Mouse (Mus musculus) lung, embryonic 16.5 days (tissue): ENCODE measurements around the gene Pts. TPM values are rescaled to one million over a fixed set of nuclear protein-coding genes. Genes with fewer than 3 reads are reported as not detected.

Experiments
- ATAC-seq: fragments of 200-750 bp; cut with Nextera tagmentation; 2 replicates; pipeline ENCODE4 v1.8.0; 2017; ENCODE audit warnings: low read depth, mild to moderate bottlenecking, moderate library complexity
- H3K27ac ChIP-seq: fragments of 300-500 bp; sonication (generic); 2 replicates; pipeline ENCODE4 v1.5.1; 2014; ENCODE audit warnings: mild to moderate bottlenecking, control low read depth, low read length
- H3K27me3 ChIP-seq: fragments of 300-500 bp; sonication (generic); 2 replicates; pipeline ENCODE4 v1.6.1; 2014; ENCODE audit warnings: low read depth, low read length, mixed read lengths; ENCODE audit not compliant: control insufficient read depth, insufficient read depth
- H3K36me3 ChIP-seq: fragments of 300-500 bp; sonication (generic); 2 replicates; pipeline ENCODE4 v1.6.1; 2014; ENCODE audit warnings: low read length; ENCODE audit not compliant: control insufficient read depth, insufficient read depth
- H3K4me1 ChIP-seq: fragments of 300-500 bp; sonication (generic); replicated peaks from 2 replicates; pipeline ENCODE4 v1.6.1; 2014; ENCODE audit warnings: low read length, mixed read lengths; ENCODE audit not compliant: control insufficient read depth, insufficient read depth
- H3K4me2 ChIP-seq: fragments of 300-500 bp; sonication (generic); 2 replicates; pipeline ENCODE4 v1.6.1; 2014; ENCODE audit warnings: low read depth, low read length, control low read depth
- H3K4me3 ChIP-seq: fragments of 300-500 bp; sonication (generic); 2 replicates; pipeline ENCODE4 v1.5.1; 2014; ENCODE audit warnings: mild to moderate bottlenecking, low read length, control low read depth
- H3K9ac ChIP-seq: fragments of 300-500 bp; sonication (generic); 2 replicates; pipeline ENCODE4 v1.6.1; 2014; ENCODE audit warnings: low read length, control low read depth
- H3K9me3 ChIP-seq: fragments of 300-500 bp; sonication (generic); 2 replicates; pipeline ENCODE4 v1.6.1; 2016; ENCODE audit warnings: low read length; ENCODE audit not compliant: control insufficient read depth
- WGBS: fragments of 180-500 bp; shearing (Covaris S2); extraction: QIAGEN DNeasy Blood & Tissue Kit; methylation state at CpG from one replicate; pipeline ENCODE4 v1.1.7; 2014; 5-methylcytosine and 5-hydroxymethylcytosine counted together
- polyA plus RNA-seq: library from polyadenylated mRNA; unstranded; fragments of >200 nt; fragmentation: Nextera tagmentation; extraction: Ambion mirVana; gene quantifications from 2 replicates; pipeline ENCODE4 v1.2.1, GENCODE M21; 2015

Gene Pts
- polyA plus RNA-seq, 1 experiment from 2014 or later = 74.7 TPM

DNA sequence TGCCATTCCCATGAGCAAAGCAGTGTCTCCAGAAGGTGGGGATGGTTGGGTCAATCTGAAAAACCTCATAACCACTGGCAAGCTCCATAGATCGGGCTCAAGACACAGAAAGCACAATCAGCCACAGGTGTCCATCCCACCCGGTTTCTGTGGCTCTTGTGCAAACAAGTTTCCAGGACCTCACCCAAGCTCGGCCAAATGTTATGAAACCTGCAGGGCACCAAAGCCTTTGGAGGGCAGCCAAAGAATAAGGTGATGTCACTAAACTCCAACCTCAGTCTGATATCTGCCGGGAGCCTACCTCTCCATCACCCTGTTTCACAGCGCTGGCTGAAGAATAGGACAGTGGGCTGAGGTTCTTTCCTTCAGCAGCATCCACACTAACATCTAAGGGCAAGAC is 7.4 kb upstream of the Pts start:
- 56% methylated on average over 5 of the region's 5 CpGs for WGBS
- no peaks in the 10 kb centered on the region for H3K9me3 ChIP-seq
- no peaks in the 10 kb centered on the region for H3K27me3 ChIP-seq
- no peak for ATAC-seq
- H3K4me3 ChIP-seq = no peak overlapping the region
- H3K9ac ChIP-seq = no peak overlapping the region
- H3K4me1 ChIP-seq = no peaks in the 10 kb centered on the region
- H3K27ac ChIP-seq = no peak overlapping the region
- no peak overlapping the region for H3K4me2 ChIP-seq
- no peaks in the 10 kb centered on the region for H3K36me3 ChIP-seq

DNA sequence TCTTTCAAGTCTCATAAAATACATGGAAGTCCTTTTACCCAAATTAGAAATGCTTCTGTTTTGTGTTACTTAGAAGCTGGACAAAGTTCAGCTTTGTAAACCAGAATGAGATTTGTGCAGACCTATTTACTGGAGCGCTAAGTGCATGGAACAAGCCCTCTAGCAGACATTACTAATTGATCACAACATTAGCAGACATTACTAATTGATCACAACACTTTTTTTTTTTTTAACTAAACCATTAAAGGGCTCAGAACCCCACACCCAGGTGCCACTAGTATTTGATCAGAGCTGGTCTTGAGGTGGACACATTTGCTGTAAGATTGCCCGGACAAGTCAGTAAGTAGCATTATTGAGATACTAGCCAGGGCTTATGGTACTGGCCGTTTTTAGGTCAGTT is 5.3 kb upstream of the Pts start:
- 69% methylated on average over 3 of the region's 3 CpGs for WGBS
- Histone ChIP-seq H3K9me3 (no peaks in the 10 kb centered on the region), H3K9ac (no peak overlapping the region), H3K27me3 (no peaks in the 10 kb centered on the region), H3K4me3 (no peak overlapping the region), H3K4me1 (no peaks in the 10 kb centered on the region), H3K27ac (no peak overlapping the region), H3K36me3 (no peaks in the 10 kb centered on the region), H3K4me2 (no peak overlapping the region)
- ATAC-seq = no peak

GRCm38 (mm10) chr9:50533328-50533727 is 4.8 kb upstream of the Pts start:
- H3K27ac ChIP-seq = no peak overlapping the region
- H3K27me3 ChIP-seq = no peaks in the 10 kb centered on the region
- H3K9ac ChIP-seq = no peak overlapping the region
- H3K4me1 ChIP-seq = no peaks in the 10 kb centered on the region
- H3K4me2 ChIP-seq = no peak overlapping the region
- no peak for ATAC-seq
- H3K4me3 ChIP-seq = no peak overlapping the region
- 72% methylated on average over 11 of the region's 11 CpGs for WGBS
- no peaks in the 10 kb centered on the region for H3K9me3 ChIP-seq
- H3K36me3 ChIP-seq = no peaks in the 10 kb centered on the region

DNA sequence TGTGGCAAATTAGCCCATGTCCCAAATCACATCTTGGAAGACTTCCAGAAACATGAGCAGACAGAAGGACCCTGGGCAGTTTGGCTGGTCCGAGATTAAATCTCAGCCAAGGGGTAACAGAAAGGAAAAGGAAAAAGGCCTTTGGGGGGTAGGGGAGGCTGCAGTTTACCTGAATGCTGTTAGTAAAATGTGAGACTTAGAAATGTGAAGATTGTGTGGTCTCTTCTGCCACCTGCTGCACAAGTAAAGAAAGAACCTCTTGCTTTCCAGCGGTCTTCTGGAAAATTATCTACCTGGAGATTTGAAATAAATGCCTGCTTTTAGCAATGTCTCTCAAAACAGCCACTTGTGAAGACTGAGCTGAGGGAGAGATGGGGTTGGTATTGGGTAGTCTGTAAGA is 2.4 kb upstream of the Pts start:
- Histone ChIP-seq H3K9ac (no peak overlapping the region), H3K27me3 (no peaks in the 10 kb centered on the region), H3K4me2 (no peak overlapping the region), H3K27ac (no peak overlapping the region), H3K4me3 (no peak overlapping the region), H3K9me3 (no peaks in the 10 kb centered on the region), H3K4me1 (peaks cover 11% of the 10 kb centered on the region), H3K36me3 (no peaks in the 10 kb centered on the region)
- WGBS = 19% methylated on average over 2 of the region's 2 CpGs
- no peak for ATAC-seq

DNA sequence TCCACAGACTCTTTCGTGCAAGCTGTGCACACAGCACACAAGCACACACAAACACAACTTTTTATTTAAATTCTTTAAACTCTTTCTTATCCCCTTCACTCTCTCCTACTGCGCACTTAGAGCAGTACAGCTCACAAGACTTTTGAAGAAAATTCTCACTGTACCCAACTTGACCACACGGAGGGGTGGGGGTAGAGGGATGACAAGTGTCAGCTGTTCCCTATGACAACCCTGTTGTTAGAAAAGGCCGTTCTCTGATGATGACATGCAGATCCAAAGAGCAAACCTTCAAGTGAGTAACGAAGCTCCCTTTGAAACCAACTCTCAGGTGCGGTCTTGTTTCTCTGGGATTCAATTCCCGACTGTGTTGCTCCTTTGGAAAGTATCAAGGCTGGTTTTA is 664 bp downstream of the Pts start:
- 34% methylated on average over 7 of the region's 7 CpGs for WGBS

GRCm38 (mm10) chr9:50525585-50525984 is 2.9 kb downstream of the Pts start:
- no peak overlapping the region for H3K9ac ChIP-seq
- no peaks in the 10 kb centered on the region for H3K36me3 ChIP-seq
- H3K4me2 ChIP-seq = no peak overlapping the region
- no peaks in the 10 kb centered on the region for H3K9me3 ChIP-seq
- H3K4me3 ChIP-seq = no peak overlapping the region
- peaks cover 11% of the 10 kb centered on the region for H3K4me1 ChIP-seq
- no peak overlapping the region for H3K27ac ChIP-seq
- H3K27me3 ChIP-seq = no peaks in the 10 kb centered on the region
- WGBS = 73% methylated on average over 5 of the region's 5 CpGs
- ATAC-seq = no peak

More for the DNA sequence above, 664 bp downstream of the Pts start:
- Histone ChIP-seq H3K9me3 (no peaks in the 10 kb centered on the region), H3K27ac (no peak overlapping the region), H3K4me3 (peak overlapping the region; percentile 83), H3K36me3 (no peaks in the 10 kb centered on the region), H3K9ac (peak overlapping the region; percentile 79), H3K4me1 (peaks cover 11% of the 10 kb centered on the region), H3K27me3 (no peaks in the 10 kb centered on the region), H3K4me2 (peak overlapping the region; percentile 80)
- ATAC-seq = peak; percentile 6; the same call in 1 of the 2 replicates

- no peak for ATAC-seq
- Histone ChIP-seq H3K4me3 (no peak overlapping the region), H3K27me3 (no peaks in the 10 kb centered on the region), H3K9ac (no peak overlapping the region), H3K36me3 (no peaks in the 10 kb centered on the region), H3K4me1 (peaks cover 11% of the 10 kb centered on the region), H3K27ac (no peak overlapping the region), H3K9me3 (no peaks in the 10 kb centered on the region), H3K4me2 (no peak overlapping the region)
- WGBS = 84% methylated on average over 5 of the region's 5 CpGs
Measured at GRCm38 (mm10) chr9:50524936-50525335, 3.6 kb downstream of the Pts start.

GRCm38 (mm10) chr9:50522574-50522973 is 6.0 kb downstream of the Pts start:
- no peak for ATAC-seq
- Histone ChIP-seq H3K4me2 (no peak overlapping the region), H3K27ac (no peak overlapping the region), H3K27me3 (no peaks in the 10 kb centered on the region), H3K9ac (no peak overlapping the region), H3K36me3 (no peaks in the 10 kb centered on the region), H3K4me1 (peaks cover 6% of the 10 kb centered on the region), H3K9me3 (no peaks in the 10 kb centered on the region), H3K4me3 (no peak overlapping the region)
- 70% methylated on average over 5 of the region's 5 CpGs for WGBS

- 41% methylated on average over 2 of the region's 2 CpGs for WGBS
- Histone ChIP-seq H3K4me3 (no peak overlapping the region), H3K27me3 (no peaks in the 10 kb centered on the region), H3K36me3 (no peaks in the 10 kb centered on the region), H3K4me2 (no peak overlapping the region), H3K4me1 (no peaks in the 10 kb centered on the region), H3K27ac (no peak overlapping the region), H3K9ac (no peak overlapping the region), H3K9me3 (no peaks in the 10 kb centered on the region)
- no peak for ATAC-seq
Measured at GRCm38 (mm10) chr9:50521562-50521961, 7.0 kb downstream of the Pts start.

DNA sequence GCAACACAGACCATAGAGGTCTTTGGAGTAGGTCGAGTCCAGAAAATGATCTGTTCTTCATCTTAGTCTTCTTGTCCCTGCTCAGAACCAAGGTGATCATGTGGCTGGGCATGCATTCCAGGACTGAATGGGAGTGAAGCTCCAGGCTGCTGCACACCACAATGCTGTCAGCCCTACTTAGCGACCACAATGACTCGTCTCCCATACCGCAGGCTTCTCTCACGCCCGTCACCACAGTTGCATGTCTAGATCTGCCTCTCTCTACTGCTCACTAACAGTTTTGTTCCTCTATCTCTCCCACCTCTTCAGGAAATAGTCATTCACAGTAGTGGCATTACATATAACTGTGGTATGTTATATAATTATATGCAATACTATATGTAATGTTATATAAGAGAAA is 7.8 kb downstream of the Pts start:
- H3K9ac ChIP-seq = no peak overlapping the region
- no peak overlapping the region for H3K27ac ChIP-seq
- no peak for ATAC-seq
- H3K4me3 ChIP-seq = no peak overlapping the region
- no peaks in the 10 kb centered on the region for H3K27me3 ChIP-seq
- H3K4me2 ChIP-seq = no peak overlapping the region
- H3K9me3 ChIP-seq = no peaks in the 10 kb centered on the region
- no peaks in the 10 kb centered on the region for H3K4me1 ChIP-seq
- 88% methylated on average over 6 of the region's 6 CpGs for WGBS
- no peaks in the 10 kb centered on the region for H3K36me3 ChIP-seq
